Mouse (Mus musculus) kidney, embryonic 15.5 days (tissue): ENCODE data around the gene Myh7b. TPM values are rescaled to one million over a fixed set of nuclear protein-coding genes. Genes with fewer than 3 reads are reported as not detected.

Experiments
- ATAC-seq: fragments of 200-750 bp; cut with Nextera tagmentation; replicated peaks from 2 replicates; pipeline ENCODE4 v1.8.0; 2017; ENCODE audit warnings: moderate TSS enrichment; ENCODE audit not compliant: low FRiP score
- H3K27ac ChIP-seq: fragments of 300-500 bp; sonication (generic); 2 replicates; pipeline ENCODE4 v1.5.1; 2015; ENCODE audit warnings: mild to moderate bottlenecking, inconsistent platforms
- H3K27me3 ChIP-seq: fragments of 300-500 bp; sonication (generic); 2 replicates; pipeline ENCODE4 v1.6.1; 2015; ENCODE audit warnings: inconsistent platforms
- H3K36me3 ChIP-seq: fragments of 300-500 bp; sonication (generic); 2 replicates; pipeline ENCODE4 v1.6.1; 2015; ENCODE audit warnings: inconsistent platforms
- H3K4me1 ChIP-seq: fragments of 300-500 bp; sonication (generic); 2 replicates; pipeline ENCODE4 v1.6.1; 2015; ENCODE audit warnings: inconsistent platforms
- H3K4me2 ChIP-seq: fragments of 300-500 bp; sonication (generic); 2 replicates; pipeline ENCODE4 v1.6.1; 2015; ENCODE audit warnings: moderate library complexity, mild to moderate bottlenecking, inconsistent platforms
- H3K4me3 ChIP-seq: fragments of 300-500 bp; sonication (generic); replicated peaks from 2 replicates; pipeline ENCODE4 v1.5.1; 2015; ENCODE audit warnings: mild to moderate bottlenecking, inconsistent platforms
- H3K9ac ChIP-seq: fragments of 300-500 bp; sonication (generic); 2 replicates; pipeline ENCODE4 v1.6.1; 2015; ENCODE audit warnings: mild to moderate bottlenecking, inconsistent platforms
- H3K9me3 ChIP-seq: fragments of 300-500 bp; sonication (generic); replicated peaks from 2 replicates; pipeline ENCODE4 v1.6.1; 2016; ENCODE audit warnings: inconsistent platforms
- WGBS: fragments of 180-500 bp; shearing (Covaris S2); methylation state at CpG from one replicate; pipeline ENCODE4 v1.1.7; 2015; ENCODE audit warnings: mixed read lengths; 5-methylcytosine and 5-hydroxymethylcytosine counted together
- polyA plus RNA-seq: library from polyadenylated mRNA; unstranded; fragments of >200 nt; fragmentation: Nextera tagmentation; extraction: Ambion mirVana; gene quantifications from 2 replicates; pipeline ENCODE4 v1.2.1, GENCODE M21; 2015

Gene Myh7b
- polyA plus RNA-seq, result 0.93 and 1.7 TPM in 2 replicates

- Histone ChIP-seq H3K4me3 (no peak within 1 kb of the TSS), H3K9me3 (no peaks in the 10 kb centered on the region), H3K9ac (no peak within 1 kb of the TSS), H3K27me3 (0 out of 2 replicates have a peak, but pooled peaks cover 6% of the 10 kb centered on the region), H3K4me1 (peaks cover 9% of the 10 kb centered on the region), H3K4me2 (no peak within 1 kb of the TSS), H3K27ac (no peak within 1 kb of the TSS), H3K36me3 (no peaks in the 10 kb centered on the region)
- ATAC-seq, result no peak
- WGBS, result 32% methylated on average over 4 of the region's 4 CpGs
Observed at GRCm38 (mm10) chr2:155610978-155611377, at the start of gene Myh7b. Myh7b (plus strand) TSS chr2:155611212.

GRCm38 (mm10) chr2:155562209-155562608 lies 48.8 kb upstream of the Myh7b start:
- Histone ChIP-seq H3K27me3 (no peaks in the 10 kb centered on the region), H3K4me3 (no peak overlapping the region), H3K4me1 (no peaks in the 10 kb centered on the region), H3K36me3 (peaks cover 9% of the 10 kb centered on the region), H3K9me3 (no peaks in the 10 kb centered on the region), H3K4me2 (no peak overlapping the region), H3K9ac (no peak overlapping the region), H3K27ac (no peak overlapping the region)
- WGBS, result 60% methylated on average over 1 of the region's 1 CpGs
- no peak for ATAC-seq

- 78% methylated on average over 4 of the region's 4 CpGs for WGBS
- H3K4me1 ChIP-seq, result no peaks in the 10 kb centered on the region
- H3K9me3 ChIP-seq, result no peaks in the 10 kb centered on the region
- H3K27ac ChIP-seq, result no peak overlapping the region
- peaks cover 13% of the 10 kb centered on the region for H3K36me3 ChIP-seq
- no peak overlapping the region for H3K9ac ChIP-seq
- H3K4me2 ChIP-seq, result no peak overlapping the region
- ATAC-seq, result no peak
- no peak overlapping the region for H3K4me3 ChIP-seq
- no peaks in the 10 kb centered on the region for H3K27me3 ChIP-seq
Observed at GRCm38 (mm10) chr2:155562934-155563333, 48.1 kb upstream of the Myh7b start.

- WGBS, result 87% methylated on average over 5 of the region's 5 CpGs
- no peak overlapping the region for H3K27ac ChIP-seq
- peaks cover 3% of the 10 kb centered on the region; the same call in 1 of the 2 replicates for H3K4me1 ChIP-seq
Observed at GRCm38 (mm10) chr2:155567751-155568150, 43.3 kb upstream of the Myh7b start.

GRCm38 (mm10) chr2:155569223-155569807 lies 41.7 kb upstream of the Myh7b start:
- Histone ChIP-seq H3K36me3 (peaks cover 13% of the 10 kb centered on the region), H3K27ac (no peak overlapping the region), H3K27me3 (no peaks in the 10 kb centered on the region), H3K4me2 (no peak overlapping the region), H3K9me3 (no peaks in the 10 kb centered on the region), H3K4me1 (peaks cover 3% of the 10 kb centered on the region; the same call in 1 of the 2 replicates), H3K9ac (no peak overlapping the region), H3K4me3 (no peak overlapping the region)
- ATAC-seq, result no peak
- WGBS, result 34% methylated on average over 3 of the region's 3 CpGs

More at GRCm38 (mm10) chr2:155567751-155568150, 43.3 kb upstream of the Myh7b start:
- no peak for ATAC-seq
- Histone ChIP-seq H3K27me3 (no peaks in the 10 kb centered on the region), H3K9ac (no peak overlapping the region), H3K4me3 (no peak overlapping the region), H3K4me2 (no peak overlapping the region), H3K9me3 (no peaks in the 10 kb centered on the region), H3K36me3 (peaks cover 13% of the 10 kb centered on the region)

GRCm38 (mm10) chr2:155573001-155573400 lies 38.0 kb upstream of the Myh7b start:
- Histone ChIP-seq H3K4me3 (no peak overlapping the region), H3K4me1 (peaks cover 3% of the 10 kb centered on the region; the same call in 1 of the 2 replicates), H3K27me3 (no peaks in the 10 kb centered on the region), H3K27ac (no peak overlapping the region), H3K4me2 (no peak overlapping the region), H3K9me3 (no peaks in the 10 kb centered on the region), H3K36me3 (peaks cover 17% of the 10 kb centered on the region), H3K9ac (no peak overlapping the region)
- 86% methylated on average over 9 of the region's 9 CpGs for WGBS
- ATAC-seq, result no peak

GRCm38 (mm10) chr2:155573996-155574395 lies 37.0 kb upstream of the Myh7b start:
- H3K27me3 ChIP-seq, result no peaks in the 10 kb centered on the region
- H3K36me3 ChIP-seq, result peaks cover 17% of the 10 kb centered on the region
- H3K9ac ChIP-seq, result no peak overlapping the region
- no peak overlapping the region for H3K4me2 ChIP-seq
- 90% methylated on average over 7 of the region's 7 CpGs for WGBS
- no peak for ATAC-seq
- no peaks in the 10 kb centered on the region for H3K9me3 ChIP-seq
- H3K4me3 ChIP-seq, result no peak overlapping the region
- H3K4me1 ChIP-seq, result peaks cover 3% of the 10 kb centered on the region; the same call in 1 of the 2 replicates
- H3K27ac ChIP-seq, result no peak overlapping the region

GRCm38 (mm10) chr2:155574700-155575099 lies 36.3 kb upstream of the Myh7b start:
- H3K4me2 ChIP-seq, result no peak overlapping the region
- peaks cover 17% of the 10 kb centered on the region for H3K36me3 ChIP-seq
- H3K9me3 ChIP-seq, result no peaks in the 10 kb centered on the region
- WGBS, result 94% methylated on average over 4 of the region's 4 CpGs
- H3K4me3 ChIP-seq, result no peak overlapping the region
- no peaks in the 10 kb centered on the region for H3K27me3 ChIP-seq
- no peak overlapping the region for H3K27ac ChIP-seq
- no peak overlapping the region for H3K9ac ChIP-seq
- peaks cover 3% of the 10 kb centered on the region; the same call in 1 of the 2 replicates for H3K4me1 ChIP-seq
- no peak for ATAC-seq

GRCm38 (mm10) chr2:155576656-155577055 lies 34.4 kb upstream of the Myh7b start:
- Histone ChIP-seq H3K27ac (no peak overlapping the region), H3K36me3 (peaks cover 20% of the 10 kb centered on the region), H3K4me3 (no peak overlapping the region), H3K9ac (no peak overlapping the region), H3K4me2 (no peak overlapping the region), H3K9me3 (no peaks in the 10 kb centered on the region), H3K4me1 (no peaks in the 10 kb centered on the region), H3K27me3 (no peaks in the 10 kb centered on the region)
- ATAC-seq, result no peak
- WGBS, result 79% methylated on average over 9 of the region's 9 CpGs

- Histone ChIP-seq H3K9ac (no peak overlapping the region), H3K9me3 (no peaks in the 10 kb centered on the region), H3K4me1 (no peaks in the 10 kb centered on the region), H3K4me3 (no peak overlapping the region), H3K27ac (no peak overlapping the region), H3K36me3 (peaks cover 18% of the 10 kb centered on the region), H3K4me2 (no peak overlapping the region), H3K27me3 (no peaks in the 10 kb centered on the region)
- 86% methylated on average over 3 of the region's 3 CpGs for WGBS
- ATAC-seq, result no peak
Observed at GRCm38 (mm10) chr2:155580331-155580730, 30.7 kb upstream of the Myh7b start.

- no peak overlapping the region for H3K9ac ChIP-seq
- no peaks in the 10 kb centered on the region for H3K9me3 ChIP-seq
- no peak overlapping the region for H3K4me2 ChIP-seq
- no peaks in the 10 kb centered on the region for H3K27me3 ChIP-seq
- no peak overlapping the region for H3K27ac ChIP-seq
- no peaks in the 10 kb centered on the region for H3K4me1 ChIP-seq
- H3K36me3 ChIP-seq, result peaks cover 5% of the 10 kb centered on the region; the same call in 1 of the 2 replicates
- WGBS, result 78% methylated on average over 4 of the region's 4 CpGs
- no peak for ATAC-seq
- H3K4me3 ChIP-seq, result no peak overlapping the region
Observed at GRCm38 (mm10) chr2:155582384-155582995, 28.5 kb upstream of the Myh7b start.

GRCm38 (mm10) chr2:155582996-155583395 lies 28.0 kb upstream of the Myh7b start:
- H3K9ac ChIP-seq, result no peak overlapping the region
- ATAC-seq, result no peak
- H3K27me3 ChIP-seq, result no peaks in the 10 kb centered on the region
- H3K27ac ChIP-seq, result no peak overlapping the region
- peaks cover 4% of the 10 kb centered on the region; the same call in 1 of the 2 replicates for H3K36me3 ChIP-seq
- WGBS, result 88% methylated on average over 5 of the region's 5 CpGs
- H3K4me1 ChIP-seq, result no peaks in the 10 kb centered on the region
- H3K4me2 ChIP-seq, result no peak overlapping the region
- H3K9me3 ChIP-seq, result no peaks in the 10 kb centered on the region
- H3K4me3 ChIP-seq, result no peak overlapping the region
